Mouse (Mus musculus) G1E (cell line): ENCODE results near the gene Gm11596. TPM values are rescaled to one million over a fixed set of nuclear protein-coding genes. Genes with fewer than 3 reads are reported as not detected.
A peak's percentile ranks its signal among the peaks of the same experiment; 100 is the strongest.
"Not testable (repeated sequence)": the region's sequence is repeated elsewhere in the genome, so short reads cannot be mapped to it uniquely, and the experiment has no call there.

Experiments used
- ATAC-seq: 2 replicates; pipeline ENCODE4 v1.8.0; 2016; ENCODE audit warnings: mild to moderate bottlenecking; ENCODE audit not compliant: insufficient number of reproducible peaks, poor library complexity, low FRiP score, severe bottlenecking; ENCODE audit errors: extremely low read depth
- DNase-seq: peaks from one replicate; pipeline ENCODE4 v3.0.0; 2012; ENCODE audit warnings: low spot score
- H3K27me3 ChIP-seq: 2 replicates; pipeline ENCODE4 v1.6.1; 2012; ENCODE audit warnings: mild to moderate bottlenecking, low read length, inconsistent platforms; ENCODE audit not compliant: insufficient read depth
- H3K36me3 ChIP-seq: replicated peaks from 2 replicates; pipeline ENCODE3; 2012; ENCODE audit warnings: mild to moderate bottlenecking, inconsistent platforms
- H3K4me1 ChIP-seq: 2 replicates; pipeline ENCODE4 v1.6.1; 2012; ENCODE audit warnings: low read depth, low read length, inconsistent platforms, mixed read lengths; ENCODE audit not compliant: insufficient read depth
- H3K4me3 ChIP-seq: 2 replicates; pipeline ENCODE4 v1.5.1; 2012; ENCODE audit warnings: low read depth, mild to moderate bottlenecking, inconsistent platforms, low read length, moderate library complexity, mixed read lengths
- H3K9me3 ChIP-seq: replicated peaks from 2 replicates; pipeline ENCODE4 v1.6.1; 2012; ENCODE audit warnings: inconsistent platforms
- CTCF ChIP-seq: IDR thresholded peaks from 2 replicates; pipeline ENCODE4 v1.5.1; 2012; ENCODE audit warnings: low read depth, low read length, inconsistent platforms, mixed read lengths
- GATA1 ChIP-seq: IDR thresholded peaks from 2 replicates; pipeline ENCODE4 v1.6.1; 2012; ENCODE audit warnings: borderline replicate concordance, low read length, inconsistent platforms, mixed read lengths
- GATA2 ChIP-seq: IDR thresholded peaks from 2 replicates; pipeline ENCODE4 v1.6.1; 2012; ENCODE audit warnings: low read depth, low read length, inconsistent platforms, borderline replicate concordance
- POLR2AphosphoS5 ChIP-seq: IDR thresholded peaks from 2 replicates; pipeline ENCODE4 v1.6.1; 2012; ENCODE audit warnings: low read depth, low read length, inconsistent platforms; ENCODE audit not compliant: insufficient replicate concordance
- TAL1 ChIP-seq: conservative IDR thresholded peaks from 2 replicates; pipeline ENCODE4 v1.6.1; 2012; ENCODE audit warnings: low read depth, low read length, inconsistent platforms, mixed read lengths
- polyA plus RNA-seq: library from polyadenylated mRNA; stranded (reverse); fragments of >175 nt; gene quantifications from 2 replicates; pipeline ENCODE4 v1.2.3, GENCODE M21; 2012
- total RNA-seq, 2 experiments: library from RNA; stranded (forward) in 1 of 2; stranded (reverse) in 1 of 2; fragments of 200-1000 nt in 1 of 2; fragments of >200 nt in 1 of 2; fragmentation: Nextera tagmentation in 1 of 2; gene quantifications; 2 replicates each; pipeline ENCODE4 v1.2.3; 2014 to 2017

Gene Gm11596
- not detected in 2 replicates for total RNA-seq (2014; fragmentation: Nextera tagmentation)
- total RNA-seq (2017), result 0.12 TPM in 1 of 2 replicates, not detected in the other
- not detected in 2 replicates for polyA plus RNA-seq

GRCm38 (mm10) chr11:99793367-99793766 is at the start of gene Gm11596:
Gene Gm11596, minus strand, starts transcription at chr11:99793467.
- Histone ChIP-seq H3K27me3 (no peaks in the 10 kb centered on the region), H3K4me3 (no peak within 1 kb of the TSS), H3K4me1 (no peaks in the 10 kb centered on the region), H3K9me3 (peaks cover 13% of the 10 kb centered on the region), H3K36me3 (no peaks in the 10 kb centered on the region)
- no peak for DNase-seq
- no peak for TF ChIP-seq GATA1
- no peak for TF ChIP-seq TAL1
- TF ChIP-seq POLR2AphosphoS5, result no peak
- no peak for TF ChIP-seq CTCF
- no peak for TF ChIP-seq GATA2
- no peak for ATAC-seq

GRCm38 (mm10) chr11:99842185-99842584 is 48.9 kb upstream of the Gm11596 start:
- TF ChIP-seq TAL1 (no peak), POLR2AphosphoS5 (no peak), GATA2 (no peak), GATA1 (no peak), CTCF (no peak)
- peaks cover 26% of the 10 kb centered on the region for H3K9me3 ChIP-seq
- no peak overlapping the region for H3K4me3 ChIP-seq
- ATAC-seq (no peak), DNase-seq (no peak)
- no peaks in the 10 kb centered on the region for H3K4me1 ChIP-seq
- H3K36me3 ChIP-seq, result no peaks in the 10 kb centered on the region
- no peaks in the 10 kb centered on the region for H3K27me3 ChIP-seq

- peak within 1 kb of the TSS; percentile 11; the same call in 1 of the 2 replicates for H3K4me3 ChIP-seq
- DNase-seq (no peak), ATAC-seq (no peak)
- no peaks in the 10 kb centered on the region for H3K36me3 ChIP-seq
- H3K9me3 ChIP-seq, result peaks cover 22% of the 10 kb centered on the region
- no peak for TF ChIP-seq TAL1
- no peak for TF ChIP-seq GATA1
- TF ChIP-seq CTCF, result no peak
- TF ChIP-seq GATA2, result no peak
- no peak for TF ChIP-seq POLR2AphosphoS5
- H3K4me1 ChIP-seq, result no peaks in the 10 kb centered on the region
- no peaks in the 10 kb centered on the region for H3K27me3 ChIP-seq
These were observed 44.7 kb upstream of the Gm11596 start, which contains the start of gene 2300003K06Rik for GRCm38 (mm10) chr11:99837966-99838365. Gene 2300003K06Rik, minus strand, starts transcription at chr11:99838066.

GRCm38 (mm10) chr11:99815566-99815965 is 22.3 kb upstream of the Gm11596 start, which contains the start of gene Gm11564:
Gene Gm11564, minus strand, starts transcription at chr11:99815666.
- H3K36me3 ChIP-seq, ATAC-seq, H3K4me1 ChIP-seq, DNase-seq, H3K27me3 ChIP-seq: not testable (repeated sequence)
- Histone ChIP-seq H3K4me3 (peak within 1 kb of the TSS; percentile 10; the same call in 1 of the 2 replicates), H3K9me3 (peaks cover 11% of the 10 kb centered on the region)

GRCm38 (mm10) chr11:99809792-99810191 is 16.5 kb upstream of the Gm11596 start, which contains the start of gene Krtap4-13:
Gene Krtap4-13, minus strand, starts transcription at chr11:99809892.
- not testable (repeated sequence) for DNase-seq, ATAC-seq, H3K27me3 ChIP-seq, H3K4me3 ChIP-seq, H3K9me3 ChIP-seq, H3K4me1 ChIP-seq, H3K36me3 ChIP-seq

GRCm38 (mm10) chr11:99804346-99804745 is 11.1 kb upstream of the Gm11596 start, which contains the start of gene Gm11554:
Gene Gm11554, minus strand, starts transcription at chr11:99804446.
- not testable (repeated sequence) for H3K36me3 ChIP-seq, ATAC-seq, DNase-seq, H3K27me3 ChIP-seq, H3K4me3 ChIP-seq, H3K9me3 ChIP-seq, H3K4me1 ChIP-seq

GRCm38 (mm10) chr11:99798832-99799231 is 5.6 kb upstream of the Gm11596 start, which contains the start of gene Gm11569:
Gene Gm11569, minus strand, starts transcription at chr11:99798932.
- DNase-seq, H3K9me3 ChIP-seq, H3K27me3 ChIP-seq, H3K4me3 ChIP-seq, H3K36me3 ChIP-seq, H3K4me1 ChIP-seq, ATAC-seq: not testable (repeated sequence)

- not testable (repeated sequence) for ATAC-seq, H3K4me1 ChIP-seq, H3K4me3 ChIP-seq, H3K36me3 ChIP-seq, DNase-seq, H3K27me3 ChIP-seq
- H3K9me3 ChIP-seq, result peaks cover 10% of the 10 kb centered on the region
These were observed 8.4 kb downstream of the Gm11596 start, which contains the start of gene Krtap4-9 for GRCm38 (mm10) chr11:99784900-99785299. Gene Krtap4-9, plus strand, starts transcription at chr11:99785200.
